Mouse (Mus musculus) frontal cortex, adult (tissue): Measurements from ENCODE around the gene Selenok.

Experiments used
- ATAC-seq: cut with Nextera tagmentation; 2 replicates; pipeline ENCODE4 v1.9.2; 2017; ENCODE audit warnings: mild to moderate bottlenecking, moderate library complexity, mixed read lengths; ENCODE audit not compliant: low TSS enrichment

The Selenok gene

GRCm38 (mm10) chr14:29968075-29968821 lies at the start of gene Selenok:
Gene Selenok (plus strand): TSS chr14:29968308.
- peak; percentile 98 for ATAC-seq

- no peak for ATAC-seq
Observed at GRCm38 (mm10) chr14:29928966-29929365, 39.1 kb upstream of the Selenok start.

- ATAC-seq, result no peak
Observed at GRCm38 (mm10) chr14:29935516-29935915, 32.6 kb upstream of the Selenok start.

GRCm38 (mm10) chr14:29937466-29937865 lies 30.6 kb upstream of the Selenok start:
- ATAC-seq, result peak; percentile 79

- no peak for ATAC-seq
Observed at GRCm38 (mm10) chr14:29939600-29940312, 28.4 kb upstream of the Selenok start.

- no peak for ATAC-seq
Observed at GRCm38 (mm10) chr14:29940313-29940812, 27.7 kb upstream of the Selenok start.

- ATAC-seq, result peak; percentile 48
Observed at GRCm38 (mm10) chr14:29940877-29941276, 27.2 kb upstream of the Selenok start.

- ATAC-seq, result peak; percentile 76
Observed at GRCm38 (mm10) chr14:29946761-29947309, 21.3 kb upstream of the Selenok start.

GRCm38 (mm10) chr14:29950805-29951204 lies 17.3 kb upstream of the Selenok start:
- ATAC-seq, result no peak

- peak; percentile 70 for ATAC-seq
Observed at GRCm38 (mm10) chr14:29957393-29957792, 10.7 kb upstream of the Selenok start.

- ATAC-seq, result no peak
Observed at GRCm38 (mm10) chr14:29967611-29968010, 497 bp upstream of the Selenok start.

- ATAC-seq, result no peak
Observed at GRCm38 (mm10) chr14:29971446-29971845, 3.3 kb downstream of the Selenok start.

- no peak for ATAC-seq
Observed at GRCm38 (mm10) chr14:29971993-29972392, 3.9 kb downstream of the Selenok start.

- no peak for ATAC-seq
Observed at GRCm38 (mm10) chr14:29976927-29977326, 8.8 kb downstream of the Selenok start.

GRCm38 (mm10) chr14:29978254-29979204 lies 10.4 kb downstream of the Selenok start, which contains the start of gene Actr8:
Gene Actr8 (plus strand): TSS chr14:29978337.
- ATAC-seq, result peak; percentile 87

- no peak for ATAC-seq
Observed at GRCm38 (mm10) chr14:29980447-29981205, 12.5 kb downstream of the Selenok start.

GRCm38 (mm10) chr14:29986096-29986495 lies 18.0 kb downstream of the Selenok start:
- no peak for ATAC-seq

GRCm38 (mm10) chr14:29987276-29987675 lies 19.2 kb downstream of the Selenok start:
- ATAC-seq, result no peak

- ATAC-seq, result no peak
Observed at GRCm38 (mm10) chr14:29987739-29988138, 19.6 kb downstream of the Selenok start.

- ATAC-seq, result no peak
Observed at GRCm38 (mm10) chr14:29988337-29988736, 20.2 kb downstream of the Selenok start.

- no peak for ATAC-seq
Observed at GRCm38 (mm10) chr14:29994976-29995375, 26.9 kb downstream of the Selenok start.
